Mouse (Mus musculus): ENCODE data around the gene Eif2ak4.

Gene Eif2ak4

GRCm38 (mm10) chr2:118507126-118507525 is 118.7 kb downstream of the Eif2ak4 start:
- in situ Hi-C loops (cut with MboI), result no loop called here

- in situ Hi-C loops (cut with MboI), result no loop called here
Observed at GRCm38 (mm10) chr2:118509688-118510446, 121.4 kb downstream of the Eif2ak4 start.

GRCm38 (mm10) chr2:118510447-118511310 is 122.3 kb downstream of the Eif2ak4 start:
- in situ Hi-C loops (cut with MboI), result no loop called here

GRCm38 (mm10) chr2:118511779-118512417 is 123.5 kb downstream of the Eif2ak4 start:
- in situ Hi-C loops (cut with MboI), result no loop called here

- in situ Hi-C loops (cut with MboI), result no loop called here
Observed at GRCm38 (mm10) chr2:118512418-118513377, 124.3 kb downstream of the Eif2ak4 start.

- in situ Hi-C loops (cut with MboI), result no loop called here
Observed at GRCm38 (mm10) chr2:118520042-118520933, 131.9 kb downstream of the Eif2ak4 start.

- in situ Hi-C loops (cut with MboI), result no loop called here
Observed at GRCm38 (mm10) chr2:118522265-118522664, 133.8 kb downstream of the Eif2ak4 start.

GRCm38 (mm10) chr2:118523163-118523730 is 134.8 kb downstream of the Eif2ak4 start:
- in situ Hi-C loops (cut with MboI), result no loop called here

- in situ Hi-C loops (cut with MboI), result no loop called here
Observed at GRCm38 (mm10) chr2:118524811-118525210, 136.4 kb downstream of the Eif2ak4 start.
